Mouse (Mus musculus): ENCODE data around the gene Klc1.

Klc1 gene

GRCm38 (mm10) chr12:111745274-111745673, 13.4 kb upstream of the Klc1 start:
- DNase-seq = no peak

GRCm38 (mm10) chr12:111746091-111746490, 12.6 kb upstream of the Klc1 start:
- no peak for DNase-seq

GRCm38 (mm10) chr12:111747421-111747820, 11.2 kb upstream of the Klc1 start:
- DNase-seq = no peak

GRCm38 (mm10) chr12:111750739-111751138, 7.9 kb upstream of the Klc1 start:
- no peak for DNase-seq

- no peak for DNase-seq
Measured at GRCm38 (mm10) chr12:111752491-111752890, 6.2 kb upstream of the Klc1 start.

GRCm38 (mm10) chr12:111753347-111753746, 5.3 kb upstream of the Klc1 start:
- DNase-seq = no peak

- no peak for DNase-seq
Measured at GRCm38 (mm10) chr12:111754710-111755109, 3.9 kb upstream of the Klc1 start.

GRCm38 (mm10) chr12:111755231-111755630, 3.4 kb upstream of the Klc1 start:
- no peak for DNase-seq

- no peak for DNase-seq
Measured at GRCm38 (mm10) chr12:111756082-111756697, 2.5 kb upstream of the Klc1 start.

GRCm38 (mm10) chr12:111756698-111757082, 2.0 kb upstream of the Klc1 start:
- no peak for DNase-seq

GRCm38 (mm10) chr12:111757561-111758325, 906 bp upstream of the Klc1 start:
- peak; percentile 38 for DNase-seq

GRCm38 (mm10) chr12:111759176-111760061, 770 bp downstream of the Klc1 start:
- DNase-seq = peak; percentile 54

- no peak for DNase-seq
Measured at GRCm38 (mm10) chr12:111760306-111760908, 1.8 kb downstream of the Klc1 start.

- no peak for DNase-seq
Measured at GRCm38 (mm10) chr12:111762620-111763280, 4.1 kb downstream of the Klc1 start.

GRCm38 (mm10) chr12:111766313-111767236, 7.9 kb downstream of the Klc1 start:
- peak; percentile 49 for DNase-seq

- no peak for DNase-seq
Measured at GRCm38 (mm10) chr12:111768322-111768928, 9.8 kb downstream of the Klc1 start.

GRCm38 (mm10) chr12:111769306-111769705, 10.7 kb downstream of the Klc1 start:
- no peak for DNase-seq

GRCm38 (mm10) chr12:111769816-111770577, 11.3 kb downstream of the Klc1 start:
- DNase-seq = no peak

- no peak for DNase-seq
Measured at GRCm38 (mm10) chr12:111770651-111771050, 12.0 kb downstream of the Klc1 start.

- DNase-seq = no peak
Measured at GRCm38 (mm10) chr12:111774156-111774555, 15.5 kb downstream of the Klc1 start.
